ENCODE assay signal across 10 mouse cellular contexts in the genomic region with DNA sequence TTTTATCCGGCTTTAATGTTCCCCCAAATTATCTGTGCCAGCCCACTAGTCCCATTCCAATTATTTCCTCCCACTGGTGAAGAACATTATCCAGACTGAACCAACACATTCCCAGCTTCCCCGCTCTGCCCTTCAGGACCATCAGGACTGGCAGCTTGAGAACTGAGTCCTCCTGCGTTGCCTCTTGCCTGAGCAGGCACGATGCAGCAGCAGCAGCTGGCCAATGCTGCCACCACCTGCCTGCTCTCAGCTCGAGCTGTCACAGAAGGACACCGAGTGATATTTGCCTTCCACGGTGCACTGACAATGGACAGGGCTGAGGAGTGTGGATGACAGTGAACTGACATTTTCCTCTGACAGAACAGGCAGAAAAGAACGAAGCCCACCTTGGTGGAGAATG.
A peak's percentile ranks its signal among the peaks of the same experiment; 100 is the strongest.
DNase-seq lines count a peak whose midpoint lies in the region; ATAC-seq lines count a peak whose summit lies in the region.
"Had no signal": no experiment of that assay in that cellular context is flagged by ENCODE, and none has a peak within 500 bp of the region (broad histone marks: within the 10 kb centered on the region; RNA-seq: fewer than 3 reads in every experiment).

No protein-coding gene starts in this region.

- peak; percentile 27 for DNase-seq in kidney, postnatal 10 days
- no peak for DNase-seq in kidney, adult 9 months
- peak; percentile 83 to 88 for DNase-seq in cerebellum, postnatal 10 days
- DNase-seq in spleen, adult 18-20 months = no peak
- DNase-seq in adrenal gland, postnatal 14 days = no peak
- no peak for DNase-seq in urinary bladder, adult 18-20 months (ENCODE audit: low spot score in 2 of 2)

- 35% methylated on average over 8 of the region's 8 CpGs for WGBS in hindbrain, embryonic 16.5 days
- 47% methylated on average over 8 of the region's 8 CpGs for WGBS in neural tube, embryonic 13.5 days

- peaks cover 8% of the 10 kb centered on the region for H3K4me1 ChIP-seq in hindbrain, embryonic 16.5 days (ENCODE audit: control insufficient read depth, insufficient read depth, low read depth, low read length)
- peaks cover 28% of the 10 kb centered on the region for H3K4me1 ChIP-seq in neural tube, embryonic 13.5 days (replicated peaks)
- H3K4me1 ChIP-seq: embryonic facial prominence, embryonic 15.5 days; limb, embryonic 12.5 days had no signal

- H3K27me3 ChIP-seq in hindbrain, embryonic 16.5 days (replicated peaks; ENCODE audit: control insufficient read depth, insufficient read depth, low read length) = no peaks in the 10 kb centered on the region
- no peaks in the 10 kb centered on the region for H3K27me3 ChIP-seq in neural tube, embryonic 13.5 days
- H3K27me3 ChIP-seq: embryonic facial prominence, embryonic 15.5 days; limb, embryonic 12.5 days had no signal

- H3K4me2 ChIP-seq in hindbrain, embryonic 16.5 days (ENCODE audit: low read length) = no peak overlapping the region
- H3K4me2 ChIP-seq in neural tube, embryonic 13.5 days = no peak overlapping the region
- H3K4me2 ChIP-seq: embryonic facial prominence, embryonic 15.5 days; limb, embryonic 12.5 days had no signal

- ATAC-seq in hindbrain, embryonic 16.5 days = peak; percentile 87
- peak; percentile 86 for ATAC-seq in neural tube, embryonic 13.5 days (ENCODE audit: low read depth)

- H3K4me3 ChIP-seq in hindbrain, embryonic 16.5 days (ENCODE audit: low read length) = no peak overlapping the region
- H3K4me3 ChIP-seq in neural tube, embryonic 13.5 days = no peak overlapping the region
- H3K4me3 ChIP-seq: embryonic facial prominence, embryonic 15.5 days; limb, embryonic 12.5 days had no signal

- H3K9ac ChIP-seq in hindbrain, embryonic 16.5 days (ENCODE audit: low read depth, low read length) = no peak overlapping the region
- H3K9ac ChIP-seq in neural tube, embryonic 13.5 days = no peak overlapping the region
- H3K9ac ChIP-seq: embryonic facial prominence, embryonic 15.5 days; limb, embryonic 12.5 days had no signal

- peak overlapping the region; percentile 20; the same call in 1 of the 2 replicates for H3K27ac ChIP-seq in hindbrain, embryonic 16.5 days (ENCODE audit: low read depth, low read length)
- H3K27ac ChIP-seq in neural tube, embryonic 13.5 days (replicated peaks) = 0 out of 2 replicates have a peak overlapping the region, but pooled peaks have one; percentile 2
- H3K27ac ChIP-seq: embryonic facial prominence, embryonic 15.5 days; limb, embryonic 12.5 days had no signal

- no peaks in the 10 kb centered on the region for H3K9me3 ChIP-seq in hindbrain, embryonic 16.5 days (ENCODE audit: control insufficient read depth, low read length)
- no peaks in the 10 kb centered on the region for H3K9me3 ChIP-seq in neural tube, embryonic 13.5 days
- H3K9me3 ChIP-seq: embryonic facial prominence, embryonic 15.5 days; limb, embryonic 12.5 days had no signal

- H3K36me3 ChIP-seq in hindbrain, embryonic 16.5 days (ENCODE audit: control insufficient read depth, insufficient read depth, low read length) = peaks cover 2% of the 10 kb centered on the region; the same call in 1 of the 2 replicates
- H3K36me3 ChIP-seq in neural tube, embryonic 13.5 days = no peaks in the 10 kb centered on the region
- H3K36me3 ChIP-seq: embryonic facial prominence, embryonic 15.5 days; limb, embryonic 12.5 days had no signal

Comparison
In these comparisons a context has a peak if more than half of its experiments do, and no peak if none do; other contexts are left out.
1. DNase-seq: peak in kidney, postnatal 10 days (single experiment) and cerebellum, postnatal 10 days (2 of 2); none in kidney, adult 9 months (single experiment), spleen, adult 18-20 months (0 of 2), adrenal gland, postnatal 14 days (single experiment) and urinary bladder, adult 18-20 months (0 of 2).